Mouse (Mus musculus) CH12.LX (cell line): ENCODE measurements around the gene Olfr975. TPM values are rescaled to one million over a fixed set of nuclear protein-coding genes. Genes with fewer than 3 reads are reported as not detected.
"Not testable (repeated sequence)": the region's sequence is repeated elsewhere in the genome, so short reads cannot be mapped to it uniquely, and the experiment has no call there.

Experiments
- DNase-seq: peaks from one replicate; pipeline ENCODE4 v3.0.0-alpha.2; 2013; ENCODE audit errors: extremely low read depth
- H3K27ac ChIP-seq: 2 replicates; pipeline ENCODE4 v1.5.1; 2012; ENCODE audit warnings: low read depth, mild to moderate bottlenecking, control low read depth, moderate library complexity; ENCODE audit not compliant: insufficient read depth
- H3K27me3 ChIP-seq: replicated peaks from 2 replicates; pipeline ENCODE3; 2012; ENCODE audit warnings: inconsistent platforms
- H3K36me3 ChIP-seq, 2 experiments: replicated peaks in 1 of 2; 2 replicates each; pipeline versions ENCODE3 to v1.6.1; 2012; ENCODE audit warnings: inconsistent platforms in 1 of 2, low read length in 1 of 2, mild to moderate bottlenecking in 1 of 2, mixed read lengths in 1 of 2, moderate library complexity in 1 of 2; ENCODE audit not compliant: control insufficient read depth in 1 of 2, insufficient read depth in 1 of 2
- H3K4me1 ChIP-seq, 2 experiments: 2 replicates each; pipeline ENCODE4 v1.6.1; 2012; ENCODE audit warnings: inconsistent platforms in 1 of 2, moderate library complexity in 1 of 2; ENCODE audit not compliant: insufficient read depth in 2 of 2, control insufficient read depth in 1 of 2
- H3K4me2 ChIP-seq: 2 replicates; pipeline ENCODE4 v1.6.1; 2012; ENCODE audit warnings: low read depth, mild to moderate bottlenecking, control low read depth; ENCODE audit not compliant: poor library complexity, insufficient read depth, severe bottlenecking
- H3K4me3 ChIP-seq, 3 experiments: fragments of 150-350 bp in 1 of 3; sonication (generic) in 1 of 3; replicated peaks in 1 of 3; 2 replicates each; pipeline versions ENCODE3 to v1.5.1; 2011 to 2012; ENCODE audit warnings: low read depth in 2 of 3, low read length in 2 of 3, mild to moderate bottlenecking in 2 of 3, moderate library complexity in 2 of 3, control low read depth in 1 of 3, improper control_type of control experiment in 1 of 3, inconsistent platforms in 1 of 3, mixed read lengths in 1 of 3; ENCODE audit not compliant: poor library complexity in 1 of 3
- H3K79me2 ChIP-seq: replicated peaks from 2 replicates; pipeline ENCODE4 v1.6.1; 2012; ENCODE audit warnings: mild to moderate bottlenecking, moderate library complexity; ENCODE audit not compliant: control insufficient read depth, poor library complexity, insufficient read depth, severe bottlenecking; ENCODE audit errors: extremely low read depth
- H3K9ac ChIP-seq: 2 replicates; pipeline ENCODE4 v1.6.1; 2012; ENCODE audit warnings: low read depth, mild to moderate bottlenecking, control low read depth, moderate library complexity; ENCODE audit not compliant: insufficient read depth
- H3K9me3 ChIP-seq: replicated peaks from 2 replicates; pipeline ENCODE3; 2012; ENCODE audit warnings: low read length, inconsistent platforms, mixed read lengths
- CHD1 ChIP-seq: IDR thresholded peaks from 2 replicates; pipeline ENCODE4 v1.6.1; 2012; ENCODE audit warnings: low read depth, low read length, improper control_type of control experiment, inconsistent platforms
- CHD2 ChIP-seq: IDR thresholded peaks from 2 replicates; pipeline ENCODE4 v1.6.1; 2011; ENCODE audit warnings: low read length, improper control_type of control experiment
- CTCF ChIP-seq, 2 experiments: IDR thresholded peaks in 1 of 2; conservative IDR thresholded peaks in 1 of 2; 2 replicates each; pipeline ENCODE4 v1.5.1; 2011 to 2012; ENCODE audit warnings: low read depth in 2 of 2, low read length in 2 of 2, improper control_type of control experiment in 1 of 2, inconsistent platforms in 1 of 2, mild to moderate bottlenecking in 1 of 2, moderate library complexity in 1 of 2
- ELF1 ChIP-seq: IDR thresholded peaks from 2 replicates; pipeline ENCODE4 v1.6.1; 2014; ENCODE audit warnings: low read depth, mild to moderate bottlenecking, inconsistent platforms, low read length, improper control_type of control experiment
- EP300 ChIP-seq: IDR thresholded peaks from 2 replicates; pipeline ENCODE4 v1.6.1; 2011; ENCODE audit warnings: low read length, improper control_type of control experiment
- ETS1 ChIP-seq: conservative IDR thresholded peaks from 2 replicates; pipeline ENCODE4 v1.6.1; 2012; ENCODE audit warnings: low read depth, mild to moderate bottlenecking, inconsistent platforms, low read length, improper control_type of control experiment, moderate library complexity
- GABPA ChIP-seq: IDR thresholded peaks from 2 replicates; pipeline ENCODE4 v1.6.1; 2012; ENCODE audit warnings: low read depth, low read length, improper control_type of control experiment, inconsistent platforms; ENCODE audit not compliant: insufficient replicate concordance
- HCFC1 ChIP-seq: IDR thresholded peaks from 2 replicates; pipeline ENCODE4 v1.6.1; 2012; ENCODE audit warnings: low read depth, mild to moderate bottlenecking, inconsistent platforms, low read length, improper control_type of control experiment
- IRF4 ChIP-seq: IDR thresholded peaks from 2 replicates; pipeline ENCODE4 v1.6.1; 2014; ENCODE audit warnings: low read depth, mild to moderate bottlenecking, inconsistent platforms, low read length, improper control_type of control experiment
- MAX ChIP-seq: IDR thresholded peaks from 2 replicates; pipeline ENCODE4 v1.6.1; 2011; ENCODE audit warnings: low read length, improper control_type of control experiment
- MAZ ChIP-seq: IDR thresholded peaks from 2 replicates; pipeline ENCODE4 v1.6.1; 2012; ENCODE audit warnings: low read depth, mild to moderate bottlenecking, inconsistent platforms, low read length, improper control_type of control experiment, moderate library complexity
- MEF2A ChIP-seq: IDR thresholded peaks from 2 replicates; pipeline ENCODE4 v1.6.1; 2014; ENCODE audit warnings: low read depth, mild to moderate bottlenecking, inconsistent platforms, low read length, improper control_type of control experiment, borderline replicate concordance
- MXI1 ChIP-seq: IDR thresholded peaks from 2 replicates; pipeline ENCODE4 v1.6.1; 2011; ENCODE audit warnings: mild to moderate bottlenecking, low read depth, low read length, improper control_type of control experiment
- NELFE ChIP-seq: IDR thresholded peaks from 2 replicates; pipeline ENCODE4 v1.6.1; 2011; ENCODE audit warnings: low read depth, low read length, improper control_type of control experiment
- PAX5 ChIP-seq: IDR thresholded peaks from 2 replicates; pipeline ENCODE4 v1.6.1; 2012; ENCODE audit warnings: low read length, inconsistent platforms, mixed read lengths
- POLR2A ChIP-seq: IDR thresholded peaks from 2 replicates; pipeline ENCODE4 v1.6.1; 2011; ENCODE audit warnings: low read depth, mild to moderate bottlenecking, improper control_type of control experiment, low read length
- POLR2AphosphoS2 ChIP-seq: IDR thresholded peaks from 2 replicates; pipeline ENCODE4 v1.6.1; 2011; ENCODE audit warnings: low read depth, low read length, improper control_type of control experiment
- SIN3A ChIP-seq: IDR thresholded peaks from 2 replicates; pipeline ENCODE4 v1.6.1; 2012; ENCODE audit warnings: low read length, improper control_type of control experiment, inconsistent platforms
- SMC3 ChIP-seq: IDR thresholded peaks from 2 replicates; pipeline ENCODE4 v1.6.1; 2011; ENCODE audit warnings: low read depth, low read length, improper control_type of control experiment
- TBP ChIP-seq: conservative IDR thresholded peaks from 2 replicates; pipeline ENCODE4 v1.6.1; 2011; ENCODE audit warnings: low read depth, low read length, improper control_type of control experiment
- TCF12 ChIP-seq: IDR thresholded peaks from 2 replicates; pipeline ENCODE4 v1.6.1; 2014; ENCODE audit warnings: low read depth, mild to moderate bottlenecking, inconsistent platforms, low read length, improper control_type of control experiment
- USF1 ChIP-seq: IDR thresholded peaks from 2 replicates; pipeline ENCODE4 v1.6.1; 2014; ENCODE audit warnings: low read depth, mild to moderate bottlenecking, inconsistent platforms, low read length, improper control_type of control experiment
- USF2 ChIP-seq: conservative IDR thresholded peaks from 2 replicates; pipeline ENCODE4 v1.6.1; 2011; ENCODE audit warnings: low read depth, low read length, improper control_type of control experiment
- ZKSCAN1 ChIP-seq: IDR thresholded peaks from 2 replicates; pipeline ENCODE4 v1.6.1; 2012; ENCODE audit warnings: low read depth, inconsistent platforms, low read length, improper control_type of control experiment, borderline replicate concordance
- ZNF384 ChIP-seq: IDR thresholded peaks from 2 replicates; pipeline ENCODE4 v1.6.1; 2012; ENCODE audit warnings: low read depth, low read length, improper control_type of control experiment, inconsistent platforms
- dilution Hi-C: fragments of 300-500 bp; cut with MboI; formaldehyde crosslinking; loops from 2 replicates; pipeline ENCODE4 v1.14.3; 2020; ENCODE audit warnings: low sequenced_read_pairs; ENCODE audit not compliant: extremely low pct_unique_long_range_greater_than_20kb, extremely low pct_ligation_motif_present
- in situ Hi-C: fragments of 300-500 bp; cut with MboI; formaldehyde crosslinking; loops from 3 replicates; pipeline ENCODE4 v1.14.3; 2019; ENCODE audit warnings: low sequenced_read_pairs, low pct_ligation_motif_present, low pct_unique_long_range_greater_than_20kb, mixed read lengths
- polyA plus RNA-seq: library from polyadenylated mRNA; unstranded; fragments of >175 nt; gene quantifications from 2 replicates; pipeline ENCODE4 v1.2.1, GENCODE M21; 2012; ENCODE audit warnings: low read depth; ENCODE audit not compliant: insufficient read length
- total RNA-seq, 2 experiments: library from RNA; depleted of rRNA; stranded (reverse); fragments of 300-350 nt in 1 of 2; fragments of >200 nt in 1 of 2; gene quantifications; 2 replicates each; pipeline ENCODE4 v1.2.3; 2012 to 2014

The Olfr975 gene
- total RNA-seq (2012; rRNA removed), result not detected in 2 replicates
- not detected in 2 replicates for total RNA-seq (2014; rRNA removed)
- not detected in 2 replicates for polyA plus RNA-seq

DNA sequence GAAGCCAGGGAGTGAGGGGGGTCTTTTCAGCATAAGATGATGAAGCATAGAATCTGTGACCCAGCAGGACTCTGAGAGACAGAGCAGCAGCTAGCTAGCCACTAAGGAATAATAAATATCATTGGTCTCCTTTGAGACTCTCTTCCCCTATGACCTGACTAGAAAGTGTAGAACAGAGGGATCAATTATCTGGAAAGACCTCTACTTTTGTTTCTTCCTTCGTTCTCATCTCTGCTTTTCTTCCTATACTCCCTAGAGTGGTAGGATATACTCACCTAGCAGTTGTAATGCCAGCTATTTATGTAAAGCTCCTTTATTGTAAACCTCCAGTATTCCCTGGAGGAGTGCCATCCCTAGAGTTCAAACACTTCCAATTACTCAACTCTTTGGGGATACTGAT is at the start of gene Olfr975:
Gene Olfr975, minus strand, starts transcription at position 101 of the 400 bp plus-strand sequence.
- Histone ChIP-seq H3K9ac (no peak within 1 kb of the TSS), H3K9me3 (no peaks in the 10 kb centered on the region), H3K4me2 (no peak within 1 kb of the TSS), H3K4me3 (no peak within 1 kb of the TSS), H3K27ac (no peak within 1 kb of the TSS), H3K36me3 (no peaks in the 10 kb centered on the region), H3K4me1 (peaks cover 0 to 12% of the 10 kb centered on the region in 2 experiments; a peak in 1 of 4 replicates), H3K27me3 (no peaks in the 10 kb centered on the region), H3K79me2 (no peaks in the 10 kb centered on the region)
- dilution Hi-C loops (no loop called here), in situ Hi-C loops (no loop called here)
- DNase-seq, result no peak
- no peak for TF ChIP-seq CTCF (conservative IDR thresholded peaks at IDR 0.05 in 1 of 2, IDR thresholded peaks at IDR 0.05 in 1 of 2; ENCODE audit: low read depth in 2 of 2, low read length in 2 of 2)
- TF ChIP-seq NELFE, result no peak
- TF ChIP-seq TCF12, result no peak
- no peak for TF ChIP-seq MXI1
- TF ChIP-seq POLR2A, result no peak
- no peak for TF ChIP-seq MAZ
- TF ChIP-seq CHD2, result no peak
- TF ChIP-seq SIN3A, result no peak
- no peak for TF ChIP-seq ZKSCAN1
- no peak for TF ChIP-seq IRF4
- TF ChIP-seq ELF1, result no peak
- TF ChIP-seq, all 38 proteins: peak for 0

GRCm38 (mm10) chr9:39991813-39992212 is 40.0 kb upstream of the Olfr975 start, which contains the start of gene Olfr978:
Gene Olfr978, plus strand, starts transcription at chr9:39992113.
- no peaks in the 10 kb centered on the region for H3K27me3 ChIP-seq
- H3K79me2 ChIP-seq, result no peaks in the 10 kb centered on the region

GRCm38 (mm10) chr9:39976581-39977145 is 24.8 kb upstream of the Olfr975 start:
- in situ Hi-C loops, H3K36me3 ChIP-seq, H3K4me3 ChIP-seq, H3K27me3 ChIP-seq, H3K79me2 ChIP-seq, dilution Hi-C loops, H3K9me3 ChIP-seq, H3K27ac ChIP-seq, H3K4me2 ChIP-seq, DNase-seq, H3K9ac ChIP-seq, H3K4me1 ChIP-seq: not testable (repeated sequence)

More at GRCm38 (mm10) chr9:39991813-39992212, 40.0 kb upstream of the Olfr975 start, which contains the start of gene Olfr978:
- no peak within 1 kb of the TSS for H3K27ac ChIP-seq
- no peak for DNase-seq
- H3K36me3 ChIP-seq, result no peaks in the 10 kb centered on the region
- in situ Hi-C loops, result no loop called here
- no peak within 1 kb of the TSS for H3K9ac ChIP-seq
- dilution Hi-C loops, result no loop called here
- peaks cover 0 to 6% of the 10 kb centered on the region in 2 experiments; a peak in 1 of 4 replicates for H3K4me1 ChIP-seq
- no peaks in the 10 kb centered on the region for H3K9me3 ChIP-seq
- no peak within 1 kb of the TSS for H3K4me2 ChIP-seq
- TF ChIP-seq GABPA, result no peak
- no peak for TF ChIP-seq MXI1
- no peak for TF ChIP-seq MAX
- TF ChIP-seq PAX5, result no peak
- TF ChIP-seq POLR2AphosphoS2, result no peak
- no peak for TF ChIP-seq SIN3A
- no peak for TF ChIP-seq ZNF384
- no peak for TF ChIP-seq TBP
- no peak for TF ChIP-seq SMC3
- TF ChIP-seq CHD1, result no peak
- no peak for TF ChIP-seq EP300
- TF ChIP-seq USF1, result no peak
- TF ChIP-seq MEF2A, result no peak
- no peak for TF ChIP-seq ETS1
- no peak for TF ChIP-seq USF2
- TF ChIP-seq HCFC1, result no peak
- no peak for TF ChIP-seq ELF1
- no peak for TF ChIP-seq IRF4
- TF ChIP-seq ZKSCAN1, result no peak
- no peak for TF ChIP-seq NELFE
- no peak within 1 kb of the TSS for H3K4me3 ChIP-seq
